Mouse (Mus musculus) embryonic facial prominence, embryonic 11.5 days (tissue): ENCODE data around the gene Tmem45b. TPM values are rescaled to one million over a fixed set of nuclear protein-coding genes. Genes with fewer than 3 reads are reported as not detected.
A peak's percentile ranks its signal among the peaks of the same experiment; 100 is the strongest.

Source experiments
- ATAC-seq: fragments of 200-750 bp; cut with Nextera tagmentation; replicated peaks from 2 replicates; pipeline ENCODE4 v1.8.0; 2017; ENCODE audit warnings: low read depth; ENCODE audit not compliant: insufficient number of reproducible peaks, low FRiP score, low TSS enrichment
- DNase-seq: peaks from one replicate; pipeline ENCODE4 v3.0.0-alpha.2; 2015; ENCODE audit warnings: low spot score
- H3K27ac ChIP-seq: fragments of 300-500 bp; sonication (generic); replicated peaks from 2 replicates; pipeline ENCODE4 v1.5.1; 2014; ENCODE audit warnings: mild to moderate bottlenecking, low read depth, low read length, control low read depth
- H3K27me3 ChIP-seq: fragments of 300-500 bp; sonication (generic); 2 replicates; pipeline ENCODE4 v1.6.1; 2014; ENCODE audit warnings: mild to moderate bottlenecking, low read length, moderate library complexity, mixed read lengths; ENCODE audit not compliant: control insufficient read depth, insufficient read depth
- H3K36me3 ChIP-seq: fragments of 300-500 bp; sonication (generic); replicated peaks from 2 replicates; pipeline ENCODE4 v1.6.1; 2014; ENCODE audit warnings: low read depth, mild to moderate bottlenecking, low read length, moderate library complexity, mixed read lengths; ENCODE audit not compliant: control insufficient read depth, insufficient read depth
- H3K4me1 ChIP-seq: fragments of 300-500 bp; sonication (generic); 2 replicates; pipeline ENCODE4 v1.6.1; 2014; ENCODE audit warnings: low read length, mixed read lengths; ENCODE audit not compliant: control insufficient read depth, insufficient read depth
- H3K4me2 ChIP-seq: fragments of 300-500 bp; sonication (generic); 2 replicates; pipeline ENCODE4 v1.6.1; 2014; ENCODE audit warnings: low read depth, mild to moderate bottlenecking, control low read depth, low read length, moderate library complexity
- H3K4me3 ChIP-seq: fragments of 300-500 bp; sonication (generic); 2 replicates; pipeline ENCODE4 v1.5.1; 2014; ENCODE audit warnings: low read depth, low read length, control low read depth
- H3K9ac ChIP-seq: fragments of 300-500 bp; sonication (generic); replicated peaks from 2 replicates; pipeline ENCODE4 v1.6.1; 2014; ENCODE audit warnings: mild to moderate bottlenecking, control low read depth, low read length
- H3K9me3 ChIP-seq: fragments of 300-500 bp; sonication (generic); replicated peaks from 2 replicates; pipeline ENCODE4 v1.6.1; 2016; ENCODE audit warnings: mild to moderate bottlenecking, low read length, inconsistent platforms, mixed read lengths; ENCODE audit not compliant: control insufficient read depth
- WGBS: fragments of 180-500 bp; shearing (Covaris S2); extraction: QIAGEN DNeasy Blood & Tissue Kit; methylation state at CpG from one replicate; pipeline ENCODE4 v1.1.7; 2014; 5-methylcytosine and 5-hydroxymethylcytosine counted together
- polyA plus RNA-seq: library from polyadenylated mRNA; unstranded; fragments of >200 nt; fragmentation: Nextera tagmentation; extraction: Ambion mirVana; gene quantifications from 2 replicates; pipeline ENCODE4 v1.2.1, GENCODE M21; 2014

Tmem45b gene
- polyA plus RNA-seq, 1 experiment from 2014 or later, result 0.11 TPM

DNA sequence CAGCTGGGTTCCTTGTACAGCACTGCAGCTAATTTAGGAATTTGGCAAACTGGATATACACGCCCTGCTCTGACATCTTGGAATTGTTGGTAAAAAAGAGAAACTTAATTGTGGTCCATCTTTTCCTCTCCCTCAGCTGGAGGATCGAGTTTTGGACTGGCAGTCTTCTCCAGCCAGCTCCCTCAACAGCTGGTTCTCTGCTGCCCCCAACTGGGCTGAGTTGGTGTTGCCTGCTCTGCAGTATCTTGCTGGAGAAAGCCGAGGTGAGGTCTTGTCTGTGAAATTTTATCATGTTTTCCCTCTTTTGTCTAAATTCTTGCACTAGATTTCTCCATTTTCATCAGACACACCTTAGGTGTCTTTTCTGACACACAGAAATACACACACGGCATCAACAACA lies 63.8 kb downstream of the Tmem45b start:
- Histone ChIP-seq H3K27me3 (no peaks in the 10 kb centered on the region), H3K27ac (no peak overlapping the region), H3K9ac (no peak overlapping the region), H3K9me3 (no peaks in the 10 kb centered on the region), H3K36me3 (peaks cover 14% of the 10 kb centered on the region), H3K4me3 (no peak overlapping the region), H3K4me2 (no peak overlapping the region), H3K4me1 (no peaks in the 10 kb centered on the region)
- peak; percentile 80 for DNase-seq
- ATAC-seq, result no peak
- 59% methylated on average over 4 of the region's 4 CpGs for WGBS

DNA sequence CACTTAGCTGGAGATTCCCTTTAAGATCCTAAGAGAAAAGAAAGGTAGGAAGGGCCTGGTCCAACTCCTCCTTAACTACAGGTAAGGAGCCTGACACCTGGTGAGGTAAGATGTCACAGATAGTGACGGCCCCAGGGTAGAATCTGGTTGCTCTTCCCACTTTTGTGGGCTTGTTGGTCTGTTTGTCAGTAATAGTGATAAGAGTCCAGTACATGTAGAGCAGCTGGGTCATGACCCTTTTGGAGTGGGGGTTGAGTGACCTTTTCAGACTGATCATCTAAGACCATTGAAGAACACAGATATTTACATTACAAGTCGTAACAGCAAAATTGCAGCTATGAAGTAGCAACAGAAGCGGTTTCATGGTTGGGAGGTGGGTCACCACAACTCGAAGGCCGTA lies 77.1 kb downstream of the Tmem45b start:
- Histone ChIP-seq H3K36me3 (no peaks in the 10 kb centered on the region), H3K9ac (no peak overlapping the region), H3K4me3 (peak overlapping the region; percentile 88; the same call in 1 of the 2 replicates), H3K9me3 (no peaks in the 10 kb centered on the region), H3K4me2 (no peak overlapping the region), H3K27me3 (no peaks in the 10 kb centered on the region), H3K4me1 (no peaks in the 10 kb centered on the region), H3K27ac (no peak overlapping the region)
- 90% methylated on average over 5 of the region's 5 CpGs for WGBS
- ATAC-seq (no peak), DNase-seq (no peak)

DNA sequence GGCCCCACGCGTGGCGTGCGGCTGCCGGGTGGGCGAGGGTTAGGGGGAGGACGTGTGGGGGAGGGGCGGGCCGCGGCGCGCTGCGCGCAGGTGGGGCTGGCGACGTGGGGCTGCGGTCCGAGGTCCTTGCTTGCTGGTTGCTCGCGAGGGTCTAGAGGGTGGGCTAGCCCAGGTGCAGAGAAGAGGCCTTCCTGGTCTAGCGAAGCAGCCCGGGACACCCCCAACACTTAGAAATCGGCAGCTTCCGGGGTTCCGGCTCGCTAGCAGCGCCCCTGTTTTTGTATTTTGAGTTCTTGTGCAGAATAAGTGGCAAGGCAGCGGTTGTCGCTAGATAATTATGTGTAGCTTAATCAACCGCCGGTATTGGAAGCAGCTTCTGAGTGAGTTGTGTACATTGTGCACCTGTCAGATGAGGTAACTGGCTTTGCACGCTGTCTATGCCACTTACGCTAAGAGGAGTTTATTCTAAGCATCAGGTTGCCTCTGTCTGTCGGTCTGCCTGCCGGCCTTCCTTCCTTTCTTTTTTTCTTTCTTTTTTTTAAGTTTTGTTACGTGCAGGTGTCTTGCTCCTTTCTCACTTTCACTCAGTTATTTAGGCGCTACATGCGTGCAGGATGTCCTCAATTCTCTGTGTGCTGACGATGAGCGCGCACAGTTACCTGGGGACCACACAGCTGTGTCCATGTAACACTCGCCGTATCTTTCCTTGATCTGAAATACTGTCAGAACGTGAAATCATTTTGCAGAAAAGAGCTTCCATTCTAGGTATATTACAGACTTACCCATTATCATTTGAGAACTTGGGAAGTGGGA lies 77.7 kb downstream of the Tmem45b start:
- 0 out of 2 replicates have a peak overlapping the region, but pooled peaks have one; percentile 9 for H3K27ac ChIP-seq
- no peaks in the 10 kb centered on the region for H3K4me1 ChIP-seq
- 10% methylated on average over 42 of the region's 44 CpGs for WGBS
- peak overlapping the region; percentile 88 for H3K4me3 ChIP-seq
- H3K4me2 ChIP-seq, result peak overlapping the region; percentile 58
- no peaks in the 10 kb centered on the region for H3K9me3 ChIP-seq
- H3K36me3 ChIP-seq, result no peaks in the 10 kb centered on the region
- H3K9ac ChIP-seq, result peak overlapping the region; percentile 80
- H3K27me3 ChIP-seq, result no peaks in the 10 kb centered on the region
- no peak for DNase-seq
- ATAC-seq, result peak; percentile 88

DNA sequence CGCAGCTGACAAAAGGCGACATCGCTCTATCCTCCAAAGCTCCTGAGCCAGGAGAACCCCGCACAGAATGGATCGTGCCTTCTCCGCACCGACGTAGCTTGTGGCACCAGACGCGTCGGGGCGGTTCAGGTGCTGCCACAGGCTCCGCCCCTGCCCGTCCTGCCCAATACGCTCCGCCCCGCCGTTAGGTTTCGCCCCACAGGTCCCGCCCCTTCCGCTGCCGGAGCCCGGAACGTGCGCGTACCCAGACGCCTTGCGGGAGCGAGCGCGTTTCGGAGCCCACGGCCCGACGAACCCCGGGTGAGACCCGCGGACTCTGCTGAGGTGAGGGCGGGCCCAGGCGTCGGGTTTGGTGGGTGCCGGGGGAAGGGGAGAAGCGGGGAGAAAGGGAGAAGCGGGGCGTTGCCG lies 78.3 kb downstream of the Tmem45b start, which contains the start of gene Nfrkb:
Gene Nfrkb, plus strand, starts transcription at position 246 of the 408 bp plus-strand sequence.
- peak; percentile 97 for DNase-seq
- Histone ChIP-seq H3K9ac (peak within 1 kb of the TSS; percentile 80), H3K9me3 (no peaks in the 10 kb centered on the region), H3K4me3 (peak within 1 kb of the TSS; percentile 88), H3K4me2 (peak within 1 kb of the TSS; percentile 58), H3K27me3 (no peaks in the 10 kb centered on the region), H3K27ac (0 out of 2 replicates have a peak within 1 kb of the TSS, but pooled peaks have one; percentile 9), H3K36me3 (no peaks in the 10 kb centered on the region), H3K4me1 (no peaks in the 10 kb centered on the region)
- under 1% methylated on average over 41 of the region's 46 CpGs for WGBS
- ATAC-seq, result peak; percentile 95

DNA sequence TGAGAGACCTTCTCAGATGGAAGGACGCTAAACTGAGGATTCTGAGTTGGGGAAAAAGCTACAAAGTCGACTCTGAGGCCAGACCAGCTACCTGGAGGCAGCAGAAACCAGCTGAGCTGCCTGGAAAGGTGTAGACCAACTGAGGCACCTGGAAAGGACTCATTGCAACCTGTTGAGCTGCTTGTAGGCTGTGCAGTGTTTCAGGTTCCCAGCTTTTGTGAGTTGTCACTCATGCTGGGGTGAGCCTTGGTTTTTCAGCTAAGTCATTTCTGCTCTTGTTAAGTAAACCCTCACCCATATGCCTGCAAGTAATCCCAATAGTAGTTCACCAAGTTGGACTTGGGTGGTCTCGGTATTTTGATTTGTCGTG lies 78.8 kb downstream of the Tmem45b start:
- H3K27ac ChIP-seq, result no peak overlapping the region
- H3K4me1 ChIP-seq, result no peaks in the 10 kb centered on the region
- DNase-seq (no peak), ATAC-seq (0 out of 2 replicates have a peak, but pooled peaks have one; percentile 7)
- H3K9me3 ChIP-seq, result no peaks in the 10 kb centered on the region
- no peaks in the 10 kb centered on the region for H3K27me3 ChIP-seq
- peak overlapping the region; percentile 58 for H3K4me2 ChIP-seq
- WGBS, result 25% methylated on average over 4 of the region's 4 CpGs
- peak overlapping the region; percentile 80 for H3K9ac ChIP-seq
- H3K4me3 ChIP-seq, result peak overlapping the region; percentile 88
- H3K36me3 ChIP-seq, result no peaks in the 10 kb centered on the region

DNA sequence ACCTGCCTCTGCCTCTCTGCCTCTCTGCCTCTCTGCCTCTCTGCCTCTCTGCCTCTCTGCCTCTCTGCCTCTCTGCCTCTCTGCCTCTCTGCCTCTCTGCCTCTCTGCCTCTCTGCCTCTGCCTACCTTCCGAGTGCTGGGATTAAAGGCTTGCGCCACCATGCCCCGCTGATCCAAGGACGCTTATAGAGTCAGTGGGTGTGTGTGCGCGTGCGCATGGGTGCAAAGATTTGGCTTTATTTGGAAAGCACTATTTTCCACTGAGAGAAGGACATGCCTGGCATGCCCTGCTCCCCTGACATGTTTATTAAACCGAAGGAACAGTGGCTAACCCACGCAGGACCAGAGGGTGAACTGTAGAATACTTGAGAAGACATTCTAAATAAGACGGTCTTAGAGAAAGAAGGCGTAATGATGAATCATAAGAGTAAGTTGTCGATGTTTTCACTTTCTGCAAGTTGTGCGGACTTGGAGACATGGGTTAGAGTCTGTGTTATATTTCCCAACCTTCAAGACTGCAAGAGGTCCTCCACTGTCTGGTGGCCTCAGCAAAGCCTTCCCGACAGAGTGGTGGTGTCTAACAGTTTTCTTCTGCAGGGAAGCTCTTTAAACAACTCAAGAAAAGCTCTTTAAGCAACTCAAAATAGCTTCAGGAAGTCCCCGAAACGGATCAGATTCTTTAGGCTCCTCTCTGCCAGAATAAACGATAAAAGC lies 79.3 kb downstream of the Tmem45b start:
- no peak overlapping the region for H3K9ac ChIP-seq
- no peak overlapping the region; the same call in 1 of the 2 replicates for H3K4me2 ChIP-seq
- WGBS, result 85% methylated on average over 17 of the region's 17 CpGs
- H3K4me3 ChIP-seq, result no peak overlapping the region
- H3K27me3 ChIP-seq, result no peaks in the 10 kb centered on the region
- H3K36me3 ChIP-seq, result no peaks in the 10 kb centered on the region
- H3K4me1 ChIP-seq, result no peaks in the 10 kb centered on the region
- DNase-seq, result no peak
- H3K27ac ChIP-seq, result no peak overlapping the region
- no peaks in the 10 kb centered on the region for H3K9me3 ChIP-seq
- no peak for ATAC-seq

DNA sequence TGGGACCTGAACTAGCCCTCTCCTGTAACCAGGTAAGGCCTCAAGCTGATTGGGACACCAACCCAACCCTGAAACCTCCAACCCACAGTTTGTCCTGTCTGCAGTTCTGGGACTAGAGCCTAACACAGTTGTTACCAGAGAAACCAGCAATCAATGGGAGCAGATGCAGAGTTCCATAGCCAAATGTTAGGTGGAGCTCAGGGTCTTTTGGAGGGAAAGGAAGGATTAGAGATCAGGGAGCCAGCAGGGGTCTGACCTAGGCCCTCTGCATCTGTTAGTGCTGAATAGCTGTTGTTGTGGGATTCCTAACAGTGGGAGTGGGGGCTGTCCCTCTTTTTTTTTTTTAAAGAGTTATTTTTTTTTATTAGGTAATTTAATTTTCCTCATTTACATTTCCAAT lies 87.6 kb downstream of the Tmem45b start:
- DNase-seq, result no peak
- no peaks in the 10 kb centered on the region for H3K27me3 ChIP-seq
- no peak for ATAC-seq

More for the DNA sequence above, 87.6 kb downstream of the Tmem45b start:
- Histone ChIP-seq H3K9me3 (no peaks in the 10 kb centered on the region), H3K27ac (no peak overlapping the region), H3K4me2 (no peak overlapping the region), H3K9ac (no peak overlapping the region), H3K4me3 (no peak overlapping the region), H3K36me3 (peaks cover 2% of the 10 kb centered on the region), H3K4me1 (no peaks in the 10 kb centered on the region)
